Mouse (Mus musculus): Measurements from ENCODE around the gene Bnip1.

DNA sequence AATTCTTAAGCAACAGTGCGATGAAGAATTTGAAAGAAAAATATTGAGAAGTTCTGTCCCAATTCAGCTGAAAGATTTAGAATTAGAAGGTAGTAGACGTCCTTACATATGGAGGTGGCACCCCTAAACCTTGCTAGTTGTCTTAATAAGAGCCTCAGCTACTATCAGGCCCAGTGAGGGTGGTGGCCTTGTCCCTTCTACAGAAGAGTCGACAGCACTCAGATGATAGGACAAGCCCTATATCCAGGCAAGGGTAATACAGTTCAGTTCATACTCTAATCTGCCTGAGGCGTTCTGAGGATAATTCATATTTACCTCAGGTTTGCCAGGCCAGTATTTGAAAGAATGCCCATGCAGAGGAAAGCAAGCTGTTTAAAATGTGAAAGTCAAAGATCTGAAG lies 2.9 kb upstream of the Bnip1 start:
- no peak for TF ChIP-seq CTCF (conservative IDR thresholded peaks at IDR 0.05; ENCODE audit: low read length)
- TF ChIP-seq NANOG (IDR thresholded peaks at IDR 0.05; ENCODE audit: borderline replicate concordance, low read length) = no peak

All from E14TG2a.4 (cell line).